Mouse (Mus musculus) lung, embryonic 16.5 days (tissue): ENCODE measurements around the gene Ulk1. TPM values are rescaled to one million over a fixed set of nuclear protein-coding genes. Genes with fewer than 3 reads are reported as not detected.

ENCODE experiments used
- ATAC-seq: fragments of 200-750 bp; cut with Nextera tagmentation; 2 replicates; pipeline ENCODE4 v1.8.0; 2017; ENCODE audit warnings: low read depth, mild to moderate bottlenecking, moderate library complexity
- H3K27ac ChIP-seq: fragments of 300-500 bp; sonication (generic); 2 replicates; pipeline ENCODE4 v1.5.1; 2014; ENCODE audit warnings: mild to moderate bottlenecking, control low read depth, low read length
- H3K27me3 ChIP-seq: fragments of 300-500 bp; sonication (generic); 2 replicates; pipeline ENCODE4 v1.6.1; 2014; ENCODE audit warnings: low read depth, low read length, mixed read lengths; ENCODE audit not compliant: control insufficient read depth, insufficient read depth
- H3K36me3 ChIP-seq: fragments of 300-500 bp; sonication (generic); 2 replicates; pipeline ENCODE4 v1.6.1; 2014; ENCODE audit warnings: low read length; ENCODE audit not compliant: control insufficient read depth, insufficient read depth
- H3K4me1 ChIP-seq: fragments of 300-500 bp; sonication (generic); replicated peaks from 2 replicates; pipeline ENCODE4 v1.6.1; 2014; ENCODE audit warnings: low read length, mixed read lengths; ENCODE audit not compliant: control insufficient read depth, insufficient read depth
- H3K4me2 ChIP-seq: fragments of 300-500 bp; sonication (generic); 2 replicates; pipeline ENCODE4 v1.6.1; 2014; ENCODE audit warnings: low read depth, low read length, control low read depth
- H3K4me3 ChIP-seq: fragments of 300-500 bp; sonication (generic); 2 replicates; pipeline ENCODE4 v1.5.1; 2014; ENCODE audit warnings: mild to moderate bottlenecking, low read length, control low read depth
- H3K9ac ChIP-seq: fragments of 300-500 bp; sonication (generic); 2 replicates; pipeline ENCODE4 v1.6.1; 2014; ENCODE audit warnings: low read length, control low read depth
- H3K9me3 ChIP-seq: fragments of 300-500 bp; sonication (generic); 2 replicates; pipeline ENCODE4 v1.6.1; 2016; ENCODE audit warnings: low read length; ENCODE audit not compliant: control insufficient read depth
- WGBS: fragments of 180-500 bp; shearing (Covaris S2); extraction: QIAGEN DNeasy Blood & Tissue Kit; methylation state at CpG from one replicate; pipeline ENCODE4 v1.1.7; 2014; 5-methylcytosine and 5-hydroxymethylcytosine counted together
- polyA plus RNA-seq: library from polyadenylated mRNA; unstranded; fragments of >200 nt; fragmentation: Nextera tagmentation; extraction: Ambion mirVana; gene quantifications from 2 replicates; pipeline ENCODE4 v1.2.1, GENCODE M21; 2015

Gene Ulk1
- polyA plus RNA-seq, result 13.1 and 16.3 TPM in 2 replicates

DNA sequence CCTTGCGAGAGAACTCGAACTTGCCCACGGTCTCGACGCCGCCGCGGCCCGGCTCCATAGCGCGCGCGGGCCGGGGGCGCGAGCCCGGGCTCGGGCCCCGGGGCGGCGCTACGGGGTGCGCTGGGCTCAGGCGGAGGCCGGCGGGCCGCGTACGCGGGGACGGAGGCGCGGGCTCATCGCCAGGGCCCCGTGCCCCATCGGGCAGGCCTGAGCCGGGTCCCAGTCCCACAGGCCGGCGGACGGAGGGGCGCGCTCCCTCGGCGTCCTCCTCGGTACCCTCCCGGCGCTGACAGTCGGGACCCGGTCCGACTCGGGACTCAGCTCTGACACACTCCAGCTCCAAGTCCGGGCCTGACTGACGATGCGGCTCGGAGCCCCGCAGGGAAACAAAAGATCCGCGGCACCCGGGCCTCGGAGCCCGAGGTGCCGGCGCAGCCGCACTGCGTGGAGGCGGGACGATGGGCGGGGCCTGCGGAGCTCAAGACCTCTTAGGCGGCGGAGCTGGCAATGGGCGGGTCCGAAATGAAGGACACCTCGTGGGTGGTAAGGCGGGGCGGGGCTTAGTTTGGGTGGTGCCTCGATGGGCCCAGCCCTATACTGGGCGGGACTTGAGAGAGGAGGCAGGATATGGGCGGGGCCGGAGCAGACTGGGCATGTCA, at the start of gene Ulk1:
Gene Ulk1, minus strand, starts transcription at position 431 of the 659 bp plus-strand sequence.
- peak within 1 kb of the TSS; percentile 74 for H3K27ac ChIP-seq
- H3K9ac ChIP-seq, result peak within 1 kb of the TSS; percentile 97
- H3K4me1 ChIP-seq, result peaks cover 13% of the 10 kb centered on the region
- H3K9me3 ChIP-seq, result no peaks in the 10 kb centered on the region
- peak within 1 kb of the TSS; percentile 81 for H3K4me3 ChIP-seq
- H3K36me3 ChIP-seq, result peaks cover 6% of the 10 kb centered on the region
- H3K27me3 ChIP-seq, result no peaks in the 10 kb centered on the region
- 0% methylated on average over 54 of the region's 80 CpGs for WGBS
- H3K4me2 ChIP-seq, result peak within 1 kb of the TSS; percentile 91
- ATAC-seq, result peak; percentile 97

DNA sequence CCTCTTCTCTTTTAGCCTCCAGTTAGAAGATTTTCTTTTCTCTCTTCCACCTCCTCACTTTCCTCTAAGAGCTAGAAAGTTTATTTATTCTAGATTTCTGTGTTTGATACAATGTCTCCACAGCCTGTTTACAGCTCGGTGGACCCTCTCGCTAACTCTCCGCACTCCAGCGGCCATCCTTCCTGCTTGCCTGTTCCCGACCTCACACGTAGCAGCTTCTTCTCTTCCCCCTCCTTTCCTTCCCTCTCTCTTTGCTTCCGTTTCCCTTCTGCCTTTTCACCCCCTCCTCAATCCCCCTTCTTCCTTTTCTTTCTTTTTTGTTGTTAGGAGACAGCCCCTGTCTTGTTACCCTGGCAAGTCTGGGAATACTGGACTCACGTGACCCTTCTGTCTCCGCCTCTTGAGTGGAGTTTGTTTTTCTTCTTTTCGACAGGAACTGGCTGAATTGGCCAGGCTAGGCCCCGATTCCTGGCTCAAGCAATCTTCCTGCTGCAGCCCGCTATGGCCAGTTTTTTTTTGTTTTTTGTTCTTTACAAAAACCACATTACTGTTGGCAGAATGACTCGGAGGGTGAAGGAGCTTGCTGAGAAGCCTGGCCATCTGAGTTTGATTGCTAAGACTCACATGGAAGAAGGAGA, 49.2 kb upstream of the Ulk1 start:
- H3K4me1 ChIP-seq, result peaks cover 3% of the 10 kb centered on the region; the same call in 1 of the 2 replicates
- H3K4me2 ChIP-seq, result peak overlapping the region; percentile 54
- H3K36me3 ChIP-seq, result 0 out of 2 replicates have a peak, but pooled peaks cover 2% of the 10 kb centered on the region
- no peaks in the 10 kb centered on the region for H3K27me3 ChIP-seq
- H3K9ac ChIP-seq, result peak overlapping the region; percentile 51
- H3K27ac ChIP-seq, result peak overlapping the region; percentile 83
- H3K9me3 ChIP-seq, result no peaks in the 10 kb centered on the region
- peak overlapping the region; percentile 39 for H3K4me3 ChIP-seq
- ATAC-seq, result peak; percentile 93
- 6% methylated on average over 13 of the region's 13 CpGs for WGBS

DNA sequence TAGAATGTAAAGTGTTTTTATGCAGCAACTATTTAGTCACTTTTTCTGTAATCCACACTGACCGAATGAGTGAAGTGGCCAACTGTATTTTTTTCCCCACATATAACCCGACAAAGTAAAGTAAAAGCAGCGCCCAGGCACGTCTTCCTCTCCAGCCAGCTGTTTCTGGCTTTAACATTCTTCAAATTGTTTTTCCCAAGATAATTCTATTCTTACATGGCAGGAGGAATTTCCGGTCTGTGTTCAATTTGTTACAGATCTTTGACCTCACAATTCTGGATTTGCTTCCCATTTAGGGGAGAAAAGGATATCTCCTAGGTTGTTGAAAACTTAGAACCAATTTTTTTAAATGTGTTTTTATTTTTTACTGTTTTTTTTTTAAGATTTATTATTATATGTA, 47.2 kb upstream of the Ulk1 start:
- ATAC-seq, result no peak
- Histone ChIP-seq H3K27ac (no peak overlapping the region), H3K4me2 (no peak overlapping the region)

DNA sequence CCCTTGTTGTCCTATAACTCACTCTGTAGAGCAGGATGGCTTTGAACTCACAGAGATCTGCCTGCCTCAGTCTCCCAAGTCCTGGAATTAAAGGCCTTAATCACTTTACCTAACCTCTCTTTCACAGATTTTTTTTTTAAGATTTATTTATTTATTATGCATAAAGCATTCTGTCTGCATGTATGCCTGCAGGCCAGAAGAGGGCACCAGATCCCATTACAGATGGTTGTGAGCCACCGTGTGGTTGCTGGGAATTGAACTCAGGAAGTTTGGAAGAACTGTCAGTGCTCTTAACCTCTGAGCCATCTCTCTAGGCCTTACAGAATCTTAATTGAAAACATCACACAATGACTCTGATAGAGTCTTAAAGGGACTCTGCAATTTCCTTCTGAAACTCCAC, 43.1 kb upstream of the Ulk1 start:
- H3K4me1 ChIP-seq, result no peaks in the 10 kb centered on the region
- H3K36me3 ChIP-seq, result peaks cover 4% of the 10 kb centered on the region; the same call in 1 of the 2 replicates
- no peak overlapping the region for H3K9ac ChIP-seq
- H3K9me3 ChIP-seq, result no peaks in the 10 kb centered on the region
- no peak overlapping the region for H3K27ac ChIP-seq
- ATAC-seq, result no peak
- H3K4me2 ChIP-seq, result no peak overlapping the region
- H3K27me3 ChIP-seq, result no peaks in the 10 kb centered on the region
- WGBS, result 81% methylated on average over 1 of the region's 1 CpGs
- H3K4me3 ChIP-seq, result no peak overlapping the region

More for the DNA sequence above, 47.2 kb upstream of the Ulk1 start:
- WGBS, result 43% methylated on average over 5 of the region's 5 CpGs
- Histone ChIP-seq H3K4me1 (peaks cover 3% of the 10 kb centered on the region; the same call in 1 of the 2 replicates), H3K36me3 (0 out of 2 replicates have a peak, but pooled peaks cover 2% of the 10 kb centered on the region), H3K4me3 (no peak overlapping the region), H3K27me3 (no peaks in the 10 kb centered on the region), H3K9ac (no peak overlapping the region), H3K9me3 (no peaks in the 10 kb centered on the region)

DNA sequence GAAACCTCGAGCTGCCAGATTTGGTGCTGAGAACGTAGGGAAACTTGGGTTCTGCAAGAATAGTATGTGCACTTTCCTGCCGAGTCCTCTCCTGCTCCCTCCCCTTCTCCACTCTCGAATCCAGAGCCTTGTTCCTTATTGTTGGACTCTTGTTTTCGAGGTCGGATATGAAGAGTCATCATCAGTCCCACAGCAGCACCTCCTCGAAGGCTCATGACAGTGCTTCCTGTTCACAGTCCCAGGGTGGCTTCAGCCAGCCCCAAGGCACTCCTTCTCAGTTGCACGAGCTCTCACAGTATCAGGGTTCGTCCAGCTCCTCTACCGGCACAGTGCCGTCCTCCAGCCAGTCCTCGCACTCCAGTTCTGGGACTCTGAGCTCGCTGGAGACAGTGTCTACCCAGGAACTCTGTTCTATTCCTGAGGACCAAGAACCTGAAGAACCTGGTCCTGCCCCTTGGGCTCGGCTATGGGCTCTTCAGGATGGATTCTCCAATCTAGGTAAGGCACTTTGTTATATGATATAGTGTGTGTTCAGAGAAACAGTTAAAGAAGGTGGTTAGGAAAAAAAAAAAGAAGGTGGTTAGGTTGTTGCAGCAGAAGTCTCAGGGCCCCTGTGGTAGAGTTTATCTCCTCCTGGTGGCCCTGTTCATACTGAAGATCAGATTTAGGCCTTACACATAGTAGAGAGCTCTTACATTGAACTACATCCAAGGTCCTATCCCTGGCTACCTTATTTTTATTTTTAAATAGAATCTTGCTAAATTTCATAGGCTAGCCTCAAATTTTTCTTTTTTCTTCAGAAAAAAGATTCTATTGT, 31.4 kb upstream of the Ulk1 start:
- Histone ChIP-seq H3K27ac (no peak overlapping the region), H3K9me3 (no peaks in the 10 kb centered on the region), H3K4me2 (no peak overlapping the region), H3K9ac (no peak overlapping the region), H3K4me1 (peaks cover 8% of the 10 kb centered on the region), H3K27me3 (no peaks in the 10 kb centered on the region), H3K4me3 (no peak overlapping the region; the same call in 1 of the 2 replicates), H3K36me3 (no peaks in the 10 kb centered on the region)
- 93% methylated on average over 14 of the region's 14 CpGs for WGBS
- ATAC-seq, result no peak

DNA sequence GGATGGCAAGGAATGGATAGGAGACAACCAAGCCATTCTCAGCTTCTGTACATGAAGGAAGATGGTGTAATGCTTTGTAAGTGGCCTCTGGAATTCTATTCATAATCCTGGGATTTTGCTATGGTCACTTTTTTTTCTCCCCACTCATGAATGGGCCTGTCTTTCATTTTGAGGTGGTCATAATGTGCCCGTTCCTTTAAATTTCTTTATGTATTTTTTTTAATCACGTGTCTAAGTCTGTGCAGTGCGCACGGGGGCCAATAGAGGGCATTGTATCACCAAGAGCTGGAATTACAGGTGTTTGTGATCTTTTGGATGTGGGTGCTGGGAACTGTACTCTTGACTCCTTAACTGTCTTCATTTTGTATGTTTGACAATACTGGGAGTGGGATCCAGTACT, 30.6 kb upstream of the Ulk1 start:
- H3K27ac ChIP-seq, result peak overlapping the region; percentile 83
- H3K27me3 ChIP-seq, result no peaks in the 10 kb centered on the region
- peak overlapping the region; percentile 62 for H3K4me2 ChIP-seq
- 7% methylated on average over 4 of the region's 4 CpGs for WGBS
- peak overlapping the region; percentile 83 for H3K4me3 ChIP-seq
- peak overlapping the region; percentile 69 for H3K9ac ChIP-seq
- H3K9me3 ChIP-seq, result no peaks in the 10 kb centered on the region
- no peaks in the 10 kb centered on the region for H3K36me3 ChIP-seq
- H3K4me1 ChIP-seq, result peaks cover 12% of the 10 kb centered on the region
- no peak for ATAC-seq

DNA sequence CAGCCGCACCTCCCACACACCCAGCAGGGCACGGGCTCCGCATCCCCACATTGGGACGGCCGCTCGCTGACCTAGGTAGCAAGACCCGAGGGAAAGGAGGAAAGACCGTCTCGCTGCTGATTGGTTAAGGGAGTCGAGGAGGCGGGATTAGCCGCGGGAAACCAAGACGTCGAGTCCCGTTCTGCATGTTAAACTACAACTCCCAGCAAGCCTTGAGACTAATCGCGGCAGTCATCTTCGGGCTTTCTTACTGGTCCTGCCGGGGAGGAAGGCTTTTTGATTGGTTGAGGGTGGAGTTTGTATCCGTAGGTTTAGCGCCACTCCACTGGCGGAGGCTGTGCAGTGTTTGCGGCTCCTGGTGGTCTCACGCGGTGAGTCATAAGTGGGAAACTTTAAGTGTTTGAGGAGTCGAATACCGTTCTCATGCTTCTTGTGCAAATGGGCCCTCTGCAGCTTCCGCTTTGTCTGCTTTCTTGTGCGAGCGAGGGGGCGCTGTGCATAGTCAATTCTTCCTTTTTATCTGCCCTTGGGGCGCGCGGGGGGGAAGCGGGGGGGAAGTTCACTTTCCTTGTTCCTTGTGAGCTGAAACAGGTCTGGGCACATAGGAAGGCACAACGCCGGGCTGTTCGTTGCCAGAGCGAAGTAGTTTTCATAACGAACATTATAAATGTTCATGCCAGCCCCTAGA, 29.9 kb upstream of the Ulk1 start, which contains the start of the genes Hscb and Chek2:
Gene Hscb, minus strand, starts transcription at position 100 of the 688 bp plus-strand sequence.
Gene Chek2, plus strand, starts transcription at position 302 of the 688 bp plus-strand sequence.
- ATAC-seq, result peak; percentile 98
- H3K9ac ChIP-seq, result peak within 1 kb of the TSS; percentile 86
- no peaks in the 10 kb centered on the region for H3K27me3 ChIP-seq
- peaks cover 12% of the 10 kb centered on the region for H3K4me1 ChIP-seq
- peak within 1 kb of the TSS; percentile 85 for H3K4me2 ChIP-seq
- no peaks in the 10 kb centered on the region for H3K36me3 ChIP-seq
- no peaks in the 10 kb centered on the region for H3K9me3 ChIP-seq
- under 1% methylated on average over 37 of the region's 41 CpGs for WGBS
- H3K4me3 ChIP-seq, result peak within 1 kb of the TSS; percentile 83
- H3K27ac ChIP-seq, result peak within 1 kb of the TSS; percentile 83

DNA sequence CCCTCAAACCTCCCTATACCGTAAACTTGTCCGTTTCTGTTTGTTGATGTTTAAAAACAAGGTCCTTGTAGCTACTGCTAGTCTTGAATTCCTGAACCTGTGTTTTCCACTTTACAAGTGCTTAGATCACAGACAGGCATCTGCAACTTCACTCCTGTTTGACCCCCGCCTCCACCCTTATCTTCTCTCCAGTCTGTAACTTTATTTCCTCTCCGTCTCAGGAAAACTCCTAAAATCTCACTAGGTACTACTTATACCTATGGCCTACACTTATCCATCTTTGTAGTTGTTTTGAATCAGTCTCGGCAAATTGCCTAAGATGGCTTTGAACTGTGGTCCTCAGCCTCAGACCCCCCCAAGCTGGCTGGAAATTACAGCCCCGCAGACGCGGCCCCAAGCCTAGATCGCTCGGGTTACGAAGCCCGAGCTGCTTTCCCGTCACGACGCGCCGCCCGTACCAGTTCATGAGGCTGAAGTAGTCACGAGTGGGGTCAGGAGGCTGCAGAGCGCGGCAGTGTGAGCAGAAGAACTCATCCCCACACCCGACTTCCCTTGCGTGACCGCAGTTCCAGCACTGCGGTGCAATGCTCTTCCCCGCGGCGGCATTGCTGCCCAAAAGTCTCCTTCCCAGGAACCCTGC, 29.3 kb upstream of the Ulk1 start:
- Histone ChIP-seq H3K9ac (peak overlapping the region; percentile 86), H3K4me2 (peak overlapping the region; percentile 85), H3K4me3 (peak overlapping the region; percentile 83), H3K27ac (peak overlapping the region; percentile 80), H3K27me3 (no peaks in the 10 kb centered on the region), H3K36me3 (no peaks in the 10 kb centered on the region), H3K4me1 (peaks cover 14% of the 10 kb centered on the region), H3K9me3 (no peaks in the 10 kb centered on the region)
- 3% methylated on average over 28 of the region's 28 CpGs for WGBS
- no peak; the same call in 1 of the 2 replicates for ATAC-seq
